ENCODE assay signal across 11 mouse cellular contexts in the genomic region with DNA sequence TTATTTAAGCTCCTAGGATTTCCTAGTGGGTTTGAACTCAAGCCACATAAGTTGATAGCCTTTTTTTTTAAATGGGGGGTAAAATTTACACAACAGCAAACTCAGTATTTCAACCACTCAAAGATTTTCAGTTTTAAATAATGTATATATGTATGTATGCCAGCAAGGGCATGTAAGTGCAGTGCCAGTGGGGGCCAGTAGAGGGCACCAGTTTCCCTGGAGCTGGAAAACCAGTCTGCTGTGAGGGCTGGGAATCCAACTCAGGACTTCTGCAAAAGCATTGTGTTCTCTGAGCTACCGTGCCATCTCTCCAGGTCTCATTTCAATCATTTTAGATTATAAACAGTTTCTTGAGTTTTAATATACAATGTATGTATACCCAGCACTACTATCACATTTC.
DNase-seq lines count a peak whose midpoint lies in the region; ATAC-seq and TF ChIP-seq lines count a peak whose summit lies in the region.
"Had no signal": no experiment of that assay in that cellular context is flagged by ENCODE, and none has a peak within 500 bp of the region (broad histone marks: within the 10 kb centered on the region; RNA-seq: fewer than 3 reads in every experiment).

No protein-coding gene starts in this region.

- peaks cover 3% of the 10 kb centered on the region; the same call in 1 of the 2 replicates for H3K36me3 ChIP-seq in liver, adult 2 months (ENCODE audit: control insufficient read depth, insufficient read depth, low read length)
- no peaks in the 10 kb centered on the region for H3K36me3 ChIP-seq in liver, embryonic 11.5 days (ENCODE audit: control insufficient read depth, insufficient read depth, low read length)
- no peaks in the 10 kb centered on the region for H3K36me3 ChIP-seq in ES-Bruce4 (ENCODE audit: control insufficient read depth, insufficient read depth, low read length, poor library complexity, severe bottlenecking)
- H3K36me3 ChIP-seq: heart, embryonic 13.5 days; stomach, embryonic 15.5 days had no signal

- no peak overlapping the region for H3K27ac ChIP-seq in liver, adult 2 months (replicated peaks; ENCODE audit: insufficient read depth, low read depth, low read length)
- no peak overlapping the region for H3K27ac ChIP-seq in liver, embryonic 11.5 days (ENCODE audit: low read depth, low read length)
- H3K27ac ChIP-seq in ES-Bruce4 (ENCODE audit: insufficient read depth, low read length) = no peak overlapping the region
- H3K27ac ChIP-seq: heart, embryonic 13.5 days; stomach, embryonic 15.5 days had no signal

- peak; percentile 9 for DNase-seq in liver, adult 2 months (ENCODE audit: extremely low read depth, low read depth, low spot score)
- DNase-seq in liver, embryonic 11.5 days (ENCODE audit: low spot score) = no peak
- peak; percentile 25 for DNase-seq in NIH3T3 (ENCODE audit: low read depth)
- DNase-seq in gastrocnemius, postnatal 14 days = no peak
- DNase-seq: right cerebral cortex, adult 18-20 months had no signal

- no peak for TF ChIP-seq EP300 in ES-Bruce4 (IDR thresholded peaks at IDR 0.05; ENCODE audit: insufficient read depth, low read depth, low read length)

- H3K9me3 ChIP-seq in liver, embryonic 11.5 days (ENCODE audit: control insufficient read depth, low read length) = no peaks in the 10 kb centered on the region
- H3K9me3 ChIP-seq in ES-Bruce4 (replicated peaks; ENCODE audit: control insufficient read depth, insufficient read depth, low read length, poor library complexity, severe bottlenecking) = no peaks in the 10 kb centered on the region
- H3K9me3 ChIP-seq: heart, embryonic 13.5 days; stomach, embryonic 15.5 days had no signal

- intact Hi-C loops in gastrocnemius, postnatal 14 days (cut with DNase I; ENCODE audit: low total_unique reads) = no loop called here

- H3K4me2 ChIP-seq in liver, embryonic 11.5 days = no peak overlapping the region
- H3K4me2 ChIP-seq: heart, embryonic 13.5 days; stomach, embryonic 15.5 days had no signal

- 91% methylated on average over 1 of the region's 1 CpGs for WGBS in liver, adult 2 months
- WGBS in liver, embryonic 11.5 days = 91% methylated on average over 1 of the region's 1 CpGs

- no peaks in the 10 kb centered on the region for H3K79me2 ChIP-seq in liver, adult 2 months (ENCODE audit: control insufficient read depth, insufficient read depth, low read length)

- peak; percentile 63 for TF ChIP-seq CTCF in liver, adult 2 months (IDR thresholded peaks at IDR 0.05; ENCODE audit: low read depth, low read length)
- TF ChIP-seq CTCF in ES-Bruce4 (IDR thresholded peaks at IDR 0.05; ENCODE audit: low read depth, low read length) = peak; percentile 76

- H3K4me3 ChIP-seq in liver, adult 2 months (ENCODE audit: insufficient read depth, low read depth, low read length) = no peak overlapping the region
- no peak overlapping the region for H3K4me3 ChIP-seq in liver, embryonic 11.5 days (ENCODE audit: low read depth, low read length)
- H3K4me3 ChIP-seq in ES-Bruce4 (ENCODE audit: low read depth, low read length) = no peak overlapping the region
- H3K4me3 ChIP-seq: heart, embryonic 13.5 days; stomach, embryonic 15.5 days had no signal

- H3K27me3 ChIP-seq in liver, adult 2 months (ENCODE audit: control insufficient read depth, insufficient read depth, low read length) = no peaks in the 10 kb centered on the region
- no peaks in the 10 kb centered on the region for H3K27me3 ChIP-seq in liver, embryonic 11.5 days (replicated peaks; ENCODE audit: control insufficient read depth, insufficient read depth, low read length)
- H3K27me3 ChIP-seq in ES-Bruce4 (ENCODE audit: control insufficient read depth, insufficient read depth, low read length, poor library complexity, severe bottlenecking) = no peaks in the 10 kb centered on the region
- H3K27me3 ChIP-seq: heart, embryonic 13.5 days; stomach, embryonic 15.5 days had no signal

- ATAC-seq in liver, embryonic 11.5 days (replicated peaks; ENCODE audit: low FRiP score) = no peak
- ATAC-seq in megakaryocyte, adult 5-6 weeks (ENCODE audit: poor library complexity, severe bottlenecking) = peak; percentile 64
- no peak for ATAC-seq in inflammation-experienced regulatory T-cells, adult 6 months
- ATAC-seq: hindbrain, embryonic 16.5 days had no signal

- no peak overlapping the region for H3K9ac ChIP-seq in liver, adult 2 months (ENCODE audit: low read depth, low read length)
- no peak overlapping the region for H3K9ac ChIP-seq in liver, embryonic 11.5 days (ENCODE audit: low read depth, low read length)
- no peak overlapping the region for H3K9ac ChIP-seq in ES-Bruce4 (ENCODE audit: low read depth, poor library complexity, severe bottlenecking)
- H3K9ac ChIP-seq: heart, embryonic 13.5 days; stomach, embryonic 15.5 days had no signal

- no peaks in the 10 kb centered on the region for H3K4me1 ChIP-seq in liver, adult 2 months (ENCODE audit: control insufficient read depth, insufficient read depth, low read length)
- H3K4me1 ChIP-seq in liver, embryonic 11.5 days (replicated peaks; ENCODE audit: control insufficient read depth, insufficient read depth, low read length) = no peaks in the 10 kb centered on the region
- H3K4me1 ChIP-seq in ES-Bruce4 (ENCODE audit: control insufficient read depth, insufficient read depth, low read length) = no peaks in the 10 kb centered on the region
- H3K4me1 ChIP-seq: stomach, embryonic 15.5 days had no signal

- TF ChIP-seq POLR2A in liver, adult 2 months (IDR thresholded peaks at IDR 0.05; ENCODE audit: extremely low read depth, insufficient read depth, low read length) = no peak
- no peak for TF ChIP-seq POLR2A in ES-Bruce4 (IDR thresholded peaks at IDR 0.05; ENCODE audit: insufficient read depth, low read length)

Comparison
In these comparisons a context has a peak if more than half of its experiments do, and no peak if none do; other contexts are left out.
1. DNase-seq: peak in liver, adult 2 months (single experiment) and NIH3T3 (single experiment); none in liver, embryonic 11.5 days (single experiment) and gastrocnemius, postnatal 14 days (single experiment).